Mouse (Mus musculus) lung, embryonic 15.5 days (tissue): ENCODE measurements around the gene Ate1. TPM values are rescaled to one million over a fixed set of nuclear protein-coding genes. Genes with fewer than 3 reads are reported as not detected.

ENCODE experiments used
- ATAC-seq: fragments of 200-750 bp; cut with Nextera tagmentation; 2 replicates; pipeline ENCODE4 v1.8.0; 2017; ENCODE audit warnings: moderate number of reproducible peaks, borderline replicate concordance; ENCODE audit not compliant: low FRiP score, low TSS enrichment; ENCODE audit errors: extremely low read depth
- H3K27ac ChIP-seq: fragments of 300-500 bp; sonication (generic); 2 replicates; pipeline ENCODE4 v1.5.1; 2015; ENCODE audit warnings: moderate library complexity, mild to moderate bottlenecking, inconsistent platforms
- H3K27me3 ChIP-seq: fragments of 300-500 bp; sonication (generic); 2 replicates; pipeline ENCODE4 v1.6.1; 2015; ENCODE audit warnings: inconsistent platforms
- H3K36me3 ChIP-seq: fragments of 300-500 bp; sonication (generic); 2 replicates; pipeline ENCODE4 v1.6.1; 2015; ENCODE audit warnings: inconsistent platforms
- H3K4me1 ChIP-seq: fragments of 300-500 bp; sonication (generic); 2 replicates; pipeline ENCODE4 v1.6.1; 2015; ENCODE audit warnings: inconsistent platforms
- H3K4me2 ChIP-seq: fragments of 300-500 bp; sonication (generic); 2 replicates; pipeline ENCODE4 v1.6.1; 2015; ENCODE audit warnings: inconsistent platforms, mild to moderate bottlenecking, moderate library complexity
- H3K4me3 ChIP-seq: fragments of 300-500 bp; sonication (generic); 2 replicates; pipeline ENCODE4 v1.5.1; 2015; ENCODE audit warnings: mild to moderate bottlenecking, inconsistent platforms
- H3K9ac ChIP-seq: fragments of 300-500 bp; sonication (generic); 2 replicates; pipeline ENCODE4 v1.6.1; 2015; ENCODE audit warnings: inconsistent platforms
- H3K9me3 ChIP-seq: fragments of 300-500 bp; sonication (generic); 2 replicates; pipeline ENCODE4 v1.6.1; 2016; ENCODE audit warnings: inconsistent platforms
- WGBS: fragments of 180-500 bp; shearing (Covaris S2); methylation state at CpG from one replicate; pipeline ENCODE4 v1.1.7; 2015; 5-methylcytosine and 5-hydroxymethylcytosine counted together
- polyA plus RNA-seq: library from polyadenylated mRNA; unstranded; fragments of >200 nt; fragmentation: Nextera tagmentation; extraction: Ambion mirVana; gene quantifications from 2 replicates; pipeline ENCODE4 v1.2.1, GENCODE M21; 2015

Ate1 gene
- polyA plus RNA-seq, 1 experiment from 2014 or later, result 67.5 TPM

DNA sequence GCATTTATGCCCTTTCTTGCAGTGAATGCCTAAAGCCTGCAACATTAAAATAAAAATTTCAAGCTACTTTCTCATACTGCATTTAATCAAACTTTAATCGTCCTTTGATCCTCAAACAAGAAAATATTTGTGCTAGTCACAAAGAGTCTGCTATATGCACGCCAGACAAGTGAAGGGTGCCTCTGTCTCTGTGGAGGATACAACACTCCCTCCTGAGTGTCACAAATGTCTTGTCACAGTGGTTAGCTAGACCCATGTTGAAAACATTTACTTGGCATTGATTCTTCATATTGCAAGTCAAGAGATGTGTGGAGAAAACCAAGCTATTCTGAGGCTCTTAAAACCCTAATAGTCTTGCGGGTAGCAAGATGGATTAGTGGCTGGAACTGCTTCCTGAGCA lies 133.9 kb downstream of the Ate1 start:
- H3K36me3 ChIP-seq, result no peaks in the 10 kb centered on the region
- no peak overlapping the region for H3K27ac ChIP-seq
- 56% methylated on average over 3 of the region's 3 CpGs for WGBS
- no peaks in the 10 kb centered on the region for H3K9me3 ChIP-seq
- no peaks in the 10 kb centered on the region for H3K4me1 ChIP-seq
- ATAC-seq, result no peak
- H3K9ac ChIP-seq, result no peak overlapping the region
- H3K4me2 ChIP-seq, result no peak overlapping the region
- no peaks in the 10 kb centered on the region for H3K27me3 ChIP-seq
- H3K4me3 ChIP-seq, result no peak overlapping the region

DNA sequence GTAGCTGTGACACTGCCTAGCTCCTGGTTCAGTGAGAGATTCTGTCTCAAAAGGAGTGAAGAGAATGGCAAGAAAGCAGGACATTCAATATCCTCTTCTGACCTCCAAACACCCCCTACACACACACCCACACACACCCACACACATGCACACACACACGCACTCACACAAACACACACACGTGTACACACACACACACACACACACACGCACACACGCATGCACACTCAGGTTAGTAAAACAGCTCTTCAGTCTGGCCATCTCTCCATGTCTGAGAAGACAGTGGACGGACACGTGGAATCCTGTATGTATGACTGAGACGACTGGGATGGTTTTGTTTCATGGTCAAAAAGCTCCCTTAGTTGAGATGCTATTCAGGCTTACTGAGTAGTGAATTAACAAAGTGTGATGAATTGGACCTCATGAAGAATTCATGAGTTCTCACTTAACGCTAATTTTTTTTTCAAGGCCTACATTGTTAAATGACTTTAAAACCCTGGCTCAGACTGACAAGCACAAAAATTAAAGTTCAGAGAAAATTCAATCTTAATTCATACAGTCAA lies 134.4 kb downstream of the Ate1 start:
- H3K4me1 ChIP-seq, result no peaks in the 10 kb centered on the region
- no peak overlapping the region for H3K4me2 ChIP-seq
- no peak overlapping the region for H3K27ac ChIP-seq
- no peak overlapping the region for H3K4me3 ChIP-seq
- 90% methylated on average over 8 of the region's 8 CpGs for WGBS
- no peaks in the 10 kb centered on the region for H3K9me3 ChIP-seq
- ATAC-seq, result no peak
- H3K27me3 ChIP-seq, result no peaks in the 10 kb centered on the region
- no peaks in the 10 kb centered on the region for H3K36me3 ChIP-seq
- H3K9ac ChIP-seq, result no peak overlapping the region

DNA sequence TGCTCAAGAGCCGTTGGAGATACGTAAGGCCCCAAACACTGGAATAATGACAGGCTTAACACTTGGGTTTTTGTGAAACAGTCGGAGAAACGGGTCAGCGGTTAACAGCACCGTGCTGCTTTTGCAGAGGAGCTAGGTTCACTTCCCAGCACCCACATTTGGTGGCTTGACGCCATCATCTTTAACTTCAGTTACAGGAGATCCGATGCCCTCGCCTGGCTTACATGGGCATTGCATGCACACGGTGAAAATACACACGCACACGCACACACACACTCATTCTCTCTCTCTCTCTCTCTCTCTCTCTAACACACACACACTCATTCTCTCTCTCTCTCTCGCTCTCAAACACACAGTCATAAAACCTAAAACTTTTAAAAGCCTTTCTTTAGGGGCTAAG lies 138.0 kb downstream of the Ate1 start:
- Histone ChIP-seq H3K36me3 (no peaks in the 10 kb centered on the region), H3K4me2 (no peak overlapping the region), H3K4me3 (no peak overlapping the region), H3K27ac (no peak overlapping the region), H3K27me3 (no peaks in the 10 kb centered on the region), H3K4me1 (no peaks in the 10 kb centered on the region), H3K9ac (no peak overlapping the region), H3K9me3 (no peaks in the 10 kb centered on the region)
- WGBS, result 95% methylated on average over 13 of the region's 13 CpGs
- ATAC-seq, result no peak

DNA sequence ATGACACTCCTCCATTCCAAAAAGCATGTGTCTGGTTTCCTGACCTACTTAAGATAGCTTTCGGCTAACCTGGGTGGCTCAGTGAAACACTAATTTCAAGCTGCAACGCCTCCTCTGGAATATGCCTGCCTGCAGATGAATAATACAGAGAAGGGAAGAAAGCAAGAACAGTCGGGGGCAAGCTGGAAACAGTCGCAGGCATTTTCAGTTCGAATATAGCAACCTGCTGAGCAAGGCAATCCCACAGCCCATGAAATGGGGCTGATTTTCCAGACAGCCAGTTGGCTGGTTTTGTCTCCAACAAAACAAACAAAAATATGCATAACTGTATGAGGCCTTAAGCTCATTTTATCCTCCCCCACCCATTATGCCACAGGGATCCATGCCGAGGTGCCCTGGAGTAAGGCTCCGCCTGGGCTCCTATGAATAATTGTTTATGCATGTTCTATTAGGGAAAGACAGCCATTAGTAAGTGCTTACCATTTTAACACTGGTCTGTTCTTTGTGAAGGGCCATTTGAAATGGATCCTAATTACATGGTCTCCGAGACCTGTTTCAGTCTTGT lies 138.7 kb downstream of the Ate1 start:
- Histone ChIP-seq H3K4me3 (no peak overlapping the region), H3K27me3 (no peaks in the 10 kb centered on the region), H3K9ac (no peak overlapping the region), H3K4me2 (no peak overlapping the region), H3K9me3 (no peaks in the 10 kb centered on the region), H3K4me1 (no peaks in the 10 kb centered on the region), H3K36me3 (no peaks in the 10 kb centered on the region), H3K27ac (no peak overlapping the region)
- ATAC-seq, result no peak
- WGBS, result 91% methylated on average over 8 of the region's 8 CpGs

DNA sequence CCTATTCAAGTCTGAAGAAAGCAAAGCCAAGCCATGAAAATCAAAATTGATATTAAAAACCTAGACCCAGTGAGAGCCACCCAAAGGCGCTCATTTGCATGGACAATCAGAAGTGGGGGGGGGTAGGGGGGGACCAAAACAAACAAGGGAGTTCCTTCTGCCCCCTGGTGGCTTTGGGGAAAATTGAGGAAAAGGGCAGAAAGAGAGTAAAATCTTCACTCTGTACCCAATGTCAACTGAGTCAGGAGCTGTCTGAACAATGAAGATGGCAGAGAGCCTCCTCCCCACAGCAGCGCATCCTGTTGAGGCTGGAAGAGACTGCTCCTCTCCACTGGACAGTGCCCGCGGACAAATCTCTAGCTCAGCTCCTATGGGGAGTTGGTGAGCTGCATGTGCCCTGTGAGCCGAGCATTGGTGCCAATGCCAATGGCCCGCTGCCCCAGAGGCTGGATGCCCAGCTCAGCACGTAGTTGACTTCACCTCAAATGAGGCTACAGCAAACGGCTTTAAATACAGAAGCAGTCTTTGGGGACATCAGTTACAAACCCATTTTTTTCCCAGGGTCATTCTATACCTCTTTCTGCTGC lies 139.3 kb downstream of the Ate1 start:
- H3K9me3 ChIP-seq, result no peaks in the 10 kb centered on the region
- 86% methylated on average over 8 of the region's 8 CpGs for WGBS
- H3K4me2 ChIP-seq, result no peak overlapping the region
- H3K4me1 ChIP-seq, result no peaks in the 10 kb centered on the region
- no peak for ATAC-seq
- no peaks in the 10 kb centered on the region for H3K27me3 ChIP-seq
- no peak overlapping the region for H3K4me3 ChIP-seq
- no peak overlapping the region for H3K9ac ChIP-seq
- no peaks in the 10 kb centered on the region for H3K36me3 ChIP-seq
- no peak overlapping the region for H3K27ac ChIP-seq

DNA sequence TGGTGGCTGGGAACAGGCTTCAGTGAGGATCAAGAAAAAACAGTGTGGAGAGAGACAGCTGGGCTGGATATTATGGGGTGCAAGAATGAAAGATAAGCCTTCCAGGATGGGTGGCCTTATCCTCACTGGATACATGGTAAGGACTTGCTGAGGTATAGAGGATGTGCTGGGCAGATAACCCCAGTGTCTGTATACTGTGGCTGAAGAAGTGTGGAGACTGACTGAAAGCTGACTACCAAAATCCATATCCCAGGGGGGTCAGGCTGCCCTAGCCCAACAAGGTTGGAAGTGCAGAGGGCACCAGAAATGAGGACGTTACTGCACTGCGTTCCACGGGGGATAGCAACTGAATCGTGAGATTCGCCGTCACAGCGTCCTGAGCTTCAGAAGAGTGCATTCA lies 139.8 kb downstream of the Ate1 start:
- ATAC-seq, result no peak
- no peaks in the 10 kb centered on the region for H3K36me3 ChIP-seq

DNA sequence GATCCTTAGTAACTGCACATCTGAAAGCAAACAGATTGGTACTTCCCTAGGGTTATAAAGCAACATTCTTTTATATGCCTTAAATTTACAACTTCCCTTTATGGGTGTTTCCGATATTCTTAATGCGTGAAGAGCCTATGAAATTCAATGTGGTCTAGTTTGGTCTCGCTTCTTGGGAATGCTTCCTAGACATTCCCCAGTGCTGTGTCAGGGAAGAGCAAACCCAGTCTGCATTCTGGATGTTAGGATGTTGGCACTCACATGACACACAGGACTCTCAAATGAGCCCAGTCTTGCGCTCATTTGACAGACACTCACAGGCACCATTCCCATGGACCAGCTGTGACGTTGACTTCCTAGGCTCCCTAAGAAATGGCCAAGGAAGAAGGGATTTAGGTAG lies 140.3 kb downstream of the Ate1 start:
- Histone ChIP-seq H3K27ac (no peak overlapping the region), H3K27me3 (no peaks in the 10 kb centered on the region), H3K9ac (no peak overlapping the region), H3K36me3 (no peaks in the 10 kb centered on the region), H3K4me3 (no peak overlapping the region), H3K4me1 (no peaks in the 10 kb centered on the region), H3K9me3 (no peaks in the 10 kb centered on the region), H3K4me2 (no peak overlapping the region)
- no peak for ATAC-seq
- WGBS, result 89% methylated on average over 5 of the region's 5 CpGs

More for the DNA sequence above, 139.8 kb downstream of the Ate1 start:
- Histone ChIP-seq H3K4me1 (no peaks in the 10 kb centered on the region), H3K4me2 (no peak overlapping the region), H3K4me3 (no peak overlapping the region), H3K9ac (no peak overlapping the region), H3K27me3 (no peaks in the 10 kb centered on the region), H3K27ac (no peak overlapping the region), H3K9me3 (no peaks in the 10 kb centered on the region)
- 96% methylated on average over 7 of the region's 7 CpGs for WGBS

DNA sequence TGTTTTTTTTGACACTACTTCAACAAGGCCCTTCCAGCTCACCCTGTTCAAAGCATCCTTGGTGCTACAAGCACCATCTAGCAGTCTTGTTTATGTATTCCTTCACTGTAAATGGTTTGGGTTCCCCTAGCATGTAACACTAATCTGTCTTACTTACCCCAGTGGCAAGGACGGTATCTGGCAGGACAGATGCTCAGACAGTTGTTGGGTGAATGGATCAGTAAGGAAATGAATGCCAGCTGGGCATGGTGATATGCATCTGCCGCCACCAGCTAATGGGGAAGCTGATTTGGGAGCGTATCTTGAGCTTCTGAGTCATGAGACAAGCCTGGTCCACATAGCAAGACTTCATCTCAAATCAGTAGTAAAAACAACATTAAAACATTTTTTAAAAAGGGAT lies 141.9 kb downstream of the Ate1 start:
- Histone ChIP-seq H3K4me2 (no peak overlapping the region), H3K4me3 (no peak overlapping the region), H3K27me3 (no peaks in the 10 kb centered on the region), H3K36me3 (no peaks in the 10 kb centered on the region), H3K9ac (no peak overlapping the region), H3K27ac (no peak overlapping the region), H3K9me3 (no peaks in the 10 kb centered on the region), H3K4me1 (no peaks in the 10 kb centered on the region)
- WGBS, result 76% methylated on average over 3 of the region's 3 CpGs
- ATAC-seq, result no peak

DNA sequence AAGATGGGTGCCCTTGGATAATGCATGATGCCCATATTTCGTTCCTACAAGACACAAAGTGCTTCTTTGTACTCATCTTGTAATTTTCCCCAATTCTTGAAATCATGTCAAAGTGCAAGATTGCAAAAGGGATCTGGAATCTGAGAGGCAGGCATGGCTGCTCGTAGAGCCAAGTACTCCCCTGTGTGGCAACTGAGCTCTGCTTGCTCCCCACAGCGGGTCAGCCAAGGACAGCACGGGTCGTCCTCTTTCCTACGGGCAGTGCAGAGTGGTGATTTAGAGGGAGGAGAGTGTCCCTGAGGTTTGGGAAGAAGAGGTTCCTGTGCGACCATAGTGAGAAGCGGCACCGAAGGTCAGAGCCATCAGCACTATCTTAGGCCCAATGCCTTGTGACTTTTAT lies 145.9 kb downstream of the Ate1 start:
- Histone ChIP-seq H3K4me1 (no peaks in the 10 kb centered on the region), H3K4me2 (no peak overlapping the region), H3K27me3 (no peaks in the 10 kb centered on the region), H3K9me3 (no peaks in the 10 kb centered on the region), H3K4me3 (no peak overlapping the region), H3K36me3 (no peaks in the 10 kb centered on the region), H3K27ac (no peak overlapping the region), H3K9ac (no peak overlapping the region)
- ATAC-seq, result no peak
- WGBS, result 82% methylated on average over 9 of the region's 9 CpGs

DNA sequence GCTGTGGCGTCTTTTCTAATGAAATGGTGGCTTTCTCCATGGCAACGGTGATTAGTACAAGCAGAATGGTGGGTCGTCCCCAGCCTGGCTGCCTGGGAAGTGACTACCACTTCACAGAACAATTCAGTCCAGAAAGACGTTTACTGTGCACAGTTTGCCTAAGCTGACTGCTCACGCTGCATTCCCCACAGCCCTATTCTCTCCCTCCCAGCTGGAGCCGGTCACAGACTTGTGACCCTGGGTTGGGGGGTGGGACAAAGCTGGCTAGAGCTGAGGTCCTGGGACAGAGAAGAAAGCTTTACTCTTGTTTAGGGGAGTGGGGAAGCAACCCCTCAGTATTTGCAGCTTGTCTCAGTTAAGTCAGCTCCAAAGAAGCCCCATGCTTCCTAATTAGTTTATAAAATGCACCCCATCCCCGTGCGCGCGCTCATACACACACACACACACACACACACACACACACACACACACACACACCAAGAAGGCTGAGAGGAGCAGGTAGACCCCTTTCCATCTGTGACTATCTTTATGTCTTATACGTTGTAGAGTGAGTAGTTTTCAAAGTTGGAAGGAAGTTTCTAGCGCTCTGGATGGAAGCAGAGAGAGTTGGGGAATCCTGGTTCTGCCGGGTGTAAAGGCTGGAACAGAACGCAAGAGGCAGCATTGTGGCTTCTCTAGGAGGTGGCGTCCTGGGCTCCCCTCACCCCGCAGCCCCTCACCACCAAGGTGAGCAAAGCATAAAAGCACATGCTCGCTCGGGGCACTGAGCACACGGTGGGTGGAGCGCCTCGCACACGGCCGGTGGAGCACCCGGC lies 151.1 kb downstream of the Ate1 start:
- no peaks in the 10 kb centered on the region for H3K9me3 ChIP-seq
- 43% methylated on average over 24 of the region's 24 CpGs for WGBS
- H3K4me2 ChIP-seq, result peak overlapping the region; percentile 36
- H3K4me1 ChIP-seq, result peaks cover 7% of the 10 kb centered on the region
- H3K4me3 ChIP-seq, result no peak overlapping the region
- H3K27ac ChIP-seq, result no peak overlapping the region
- no peaks in the 10 kb centered on the region for H3K27me3 ChIP-seq
- H3K36me3 ChIP-seq, result no peaks in the 10 kb centered on the region
- 0 out of 2 replicates have a peak, but pooled peaks have one; percentile 52 for ATAC-seq
- no peak overlapping the region for H3K9ac ChIP-seq

DNA sequence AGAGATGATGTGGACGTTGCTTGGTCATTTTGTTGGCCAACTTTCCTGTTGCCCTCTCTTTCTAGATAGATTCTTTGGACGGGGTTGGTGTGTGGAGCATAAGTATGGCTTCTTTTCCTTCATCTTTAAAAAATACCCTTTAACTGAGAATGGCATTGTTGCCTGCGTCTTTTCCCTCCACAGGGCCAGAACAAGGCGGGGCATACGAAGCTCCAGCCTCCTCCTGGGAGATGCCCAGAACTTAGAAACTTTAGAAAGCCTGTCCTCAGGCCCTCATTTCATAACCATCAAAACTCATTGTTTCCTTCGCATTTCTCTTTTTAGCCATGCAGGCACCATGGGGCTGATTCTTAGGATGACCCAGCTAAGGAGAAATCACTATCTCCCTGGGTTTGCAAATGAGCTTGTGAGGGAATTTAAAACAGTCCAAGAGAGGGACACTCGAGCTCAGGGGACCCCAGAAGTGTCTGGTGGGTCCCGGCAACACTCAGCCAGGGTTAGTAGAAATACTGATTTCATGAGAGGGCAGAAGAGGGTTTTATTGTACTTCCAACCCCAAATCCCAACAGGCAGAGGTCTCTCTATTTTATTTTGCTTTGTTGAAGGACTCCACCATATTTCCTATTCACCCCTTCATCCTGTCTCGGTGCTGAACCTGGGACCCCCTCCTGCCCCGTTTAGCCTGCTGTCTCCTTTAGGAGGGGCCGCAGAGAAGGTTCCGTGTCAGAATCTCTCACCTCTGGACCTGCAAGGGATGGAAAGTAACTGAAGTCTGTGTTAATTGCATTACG lies 151.9 kb downstream of the Ate1 start:
- WGBS, result 56% methylated on average over 13 of the region's 13 CpGs
- peak overlapping the region; percentile 36 for H3K4me2 ChIP-seq
- no peaks in the 10 kb centered on the region for H3K9me3 ChIP-seq
- H3K4me3 ChIP-seq, result no peak overlapping the region
- H3K36me3 ChIP-seq, result no peaks in the 10 kb centered on the region
- peaks cover 7% of the 10 kb centered on the region for H3K4me1 ChIP-seq
- no peak overlapping the region for H3K9ac ChIP-seq
- no peaks in the 10 kb centered on the region for H3K27me3 ChIP-seq
- no peak overlapping the region for H3K27ac ChIP-seq
- no peak for ATAC-seq
